Mouse (Mus musculus) liver, adult 10 weeks (tissue): ENCODE results near the gene Gm20825. TPM values are rescaled to one million over a fixed set of nuclear protein-coding genes. Genes with fewer than 3 reads are reported as not detected.

Source experiments
- polyA plus RNA-seq: library from polyadenylated mRNA; stranded (reverse); fragments of 350-450 nt; fragmentation: Illumina TruSeq; extraction: RNeasy Lipid Tissue Mini Kit (QIAGEN cat#74804); gene quantifications from one replicate; pipeline ENCODE4 v1.2.3, GENCODE M21; 2014; ENCODE audit warnings: low read depth, low replicate concordance

The Gm20825 gene
- polyA plus RNA-seq, result not detected

GRCm38 (mm10) chrY:8071407-8071806, at the start of gene Gm20825:
Gm20825 (minus strand) TSS chrY:8071507.

Other genes with a start within 250 kb of the Gm20825 start
- not detected for gene Gm29049, start 74.3 kb downstream of the Gm20825 start, polyA plus RNA-seq
- gene Gm20824, start 186.4 kb upstream of the Gm20825 start, polyA plus RNA-seq, result not detected